Mouse (Mus musculus) midbrain, postnatal 0 days (tissue): Measurements from ENCODE around the gene Kcnk18. TPM values are rescaled to one million over a fixed set of nuclear protein-coding genes. Genes with fewer than 3 reads are reported as not detected.

Experiments
- ATAC-seq: fragments of 200-750 bp; cut with Nextera tagmentation; 2 replicates; pipeline ENCODE4 v1.8.0; 2017; ENCODE audit warnings: moderate number of reproducible peaks, mild to moderate bottlenecking, moderate TSS enrichment, moderate library complexity; ENCODE audit not compliant: low FRiP score
- DNase-seq: peaks from one replicate; pipeline ENCODE4 v3.0.0-alpha.2; 2015; ENCODE audit warnings: low spot score
- H3K27ac ChIP-seq: fragments of 300-500 bp; sonication (generic); 2 replicates; pipeline ENCODE4 v1.5.1; 2014; ENCODE audit warnings: low read depth, mild to moderate bottlenecking, low read length, mixed read lengths
- H3K27me3 ChIP-seq: fragments of 300-500 bp; sonication (generic); 2 replicates; pipeline ENCODE4 v1.6.1; 2014; ENCODE audit warnings: low read length, control low read depth, mixed read lengths; ENCODE audit not compliant: insufficient read depth
- H3K36me3 ChIP-seq: fragments of 300-500 bp; sonication (generic); 2 replicates; pipeline ENCODE4 v1.6.1; 2014; ENCODE audit warnings: low read length, control low read depth, mixed read lengths; ENCODE audit not compliant: insufficient read depth
- H3K4me1 ChIP-seq: fragments of 300-500 bp; sonication (generic); 2 replicates; pipeline ENCODE4 v1.6.1; 2014; ENCODE audit warnings: mild to moderate bottlenecking, control low read depth, antibody characterized with exemption, low read length, mixed read lengths; ENCODE audit not compliant: insufficient read depth
- H3K4me2 ChIP-seq: fragments of 300-500 bp; sonication (generic); 2 replicates; pipeline ENCODE4 v1.6.1; 2014; ENCODE audit warnings: low read depth, mild to moderate bottlenecking, low read length, mixed read lengths; ENCODE audit not compliant: poor library complexity, severe bottlenecking
- H3K4me3 ChIP-seq: fragments of 300-500 bp; sonication (generic); 2 replicates; pipeline ENCODE4 v1.5.1; 2014; ENCODE audit warnings: low read depth, mild to moderate bottlenecking, low read length, moderate library complexity
- H3K9ac ChIP-seq: fragments of 300-500 bp; sonication (generic); replicated peaks from 2 replicates; pipeline ENCODE4 v1.6.1; 2014; ENCODE audit warnings: mild to moderate bottlenecking, low read length, moderate library complexity, mixed read lengths; ENCODE audit not compliant: poor library complexity, severe bottlenecking
- H3K9me3 ChIP-seq: fragments of 300-500 bp; sonication (generic); 2 replicates; pipeline ENCODE4 v1.6.1; 2016; ENCODE audit warnings: low read length, control low read depth
- CTCF ChIP-seq: IDR thresholded peaks from 2 replicates; pipeline ENCODE4 v1.5.1; 2016; ENCODE audit warnings: antibody characterized with exemption, mild to moderate bottlenecking
- WGBS: fragments of 180-500 bp; shearing (Covaris S2); extraction: QIAGEN DNeasy Blood & Tissue Kit; methylation state at CpG from one replicate; pipeline ENCODE4 v1.1.7; 2014; 5-methylcytosine and 5-hydroxymethylcytosine counted together
- polyA plus RNA-seq: library from polyadenylated mRNA; unstranded; fragments of >200 nt; fragmentation: Nextera tagmentation; extraction: Ambion mirVana; gene quantifications from 2 replicates; pipeline ENCODE4 v1.2.1, GENCODE M21; 2015
- total RNA-seq: library from RNA; depleted of rRNA; stranded (reverse); fragments of >200 nt; gene quantifications from 2 replicates; pipeline ENCODE4 v1.2.3, GENCODE M21; 2014; rRNA removed

Gene Kcnk18
- total and polyA plus RNA-seq, 2 experiments from 2014 or later, result not detected

DNA sequence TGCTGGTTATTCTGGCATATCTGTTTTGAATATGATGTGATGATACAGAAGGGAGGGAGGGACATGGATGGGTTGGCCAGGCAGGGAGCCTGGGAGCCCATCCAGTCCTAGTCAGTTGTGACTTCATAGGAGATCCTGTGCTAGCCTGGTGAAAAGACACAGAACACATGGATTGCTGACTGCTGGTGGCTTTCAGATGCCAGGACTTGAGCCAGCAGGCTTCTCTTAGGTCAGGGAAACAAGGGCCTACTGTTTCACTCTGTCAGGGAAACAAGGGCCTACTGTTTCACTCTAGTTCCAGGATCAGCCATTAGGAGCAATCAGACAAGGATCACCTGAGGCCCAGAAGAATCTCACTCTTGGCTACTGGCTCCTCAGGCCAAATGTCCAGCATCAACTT, 61.8 kb downstream of the Kcnk18 start:
- Histone ChIP-seq H3K27ac (no peak overlapping the region), H3K9me3 (no peaks in the 10 kb centered on the region), H3K4me2 (no peak overlapping the region), H3K36me3 (no peaks in the 10 kb centered on the region), H3K4me3 (no peak overlapping the region), H3K9ac (no peak overlapping the region), H3K27me3 (no peaks in the 10 kb centered on the region), H3K4me1 (no peaks in the 10 kb centered on the region)
- DNase-seq, result no peak
- TF ChIP-seq CTCF, result no peak
- no peak for ATAC-seq

DNA sequence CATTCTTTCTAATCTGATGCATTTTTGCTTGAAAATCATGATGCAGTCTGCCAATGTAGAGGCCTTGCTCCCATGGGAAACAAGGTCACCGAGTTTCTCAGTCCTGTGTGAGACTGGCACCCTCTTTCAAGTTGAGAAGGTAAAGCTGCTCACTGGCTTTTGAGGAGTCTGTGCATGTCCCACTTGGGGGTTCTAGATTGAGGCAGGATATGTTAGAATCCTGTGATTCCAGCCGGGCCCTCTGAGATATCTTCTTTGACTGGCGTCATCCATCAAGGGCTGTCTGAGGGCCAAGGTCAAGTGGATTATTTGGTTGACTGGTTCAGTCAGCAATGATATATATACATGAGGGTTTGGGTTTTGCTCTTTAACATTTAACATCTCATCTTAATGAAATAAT, 63.0 kb downstream of the Kcnk18 start:
- ATAC-seq (no peak), DNase-seq (no peak)
- Histone ChIP-seq H3K4me2 (no peak overlapping the region), H3K4me1 (no peaks in the 10 kb centered on the region), H3K4me3 (no peak overlapping the region), H3K27me3 (no peaks in the 10 kb centered on the region), H3K36me3 (no peaks in the 10 kb centered on the region), H3K9ac (no peak overlapping the region), H3K9me3 (no peaks in the 10 kb centered on the region), H3K27ac (no peak overlapping the region)
- WGBS, result 92% methylated on average over 3 of the region's 3 CpGs
- no peak for TF ChIP-seq CTCF

Other genes with a start within 250 kb of the Kcnk18 start
- gene Shtn1, start 143.1 kb upstream of the Kcnk18 start, total RNA-seq, result 69.8 and 70.9 TPM in 2 replicates
- 67.5 and 68.1 TPM in 2 replicates for gene Shtn1, start 143.1 kb upstream of the Kcnk18 start, polyA plus RNA-seq
- gene Vax1, start 49.2 kb upstream of the Kcnk18 start, total RNA-seq, result not detected in 2 replicates
- 0.91 and 2.2 TPM in 2 replicates for gene Vax1, start 49.2 kb upstream of the Kcnk18 start, polyA plus RNA-seq
- 21.4 and 21.7 TPM in 2 replicates for gene Slc18a2, start 41.7 kb downstream of the Kcnk18 start, total RNA-seq
- 19.5 TPM in 2 replicates for gene Slc18a2, start 41.7 kb downstream of the Kcnk18 start, polyA plus RNA-seq
- gene Rps12-ps3, start 103.1 kb downstream of the Kcnk18 start, total RNA-seq, result 77.4 and 105 TPM in 2 replicates
- 9.1 and 9.7 TPM in 2 replicates for gene Rps12-ps3, start 103.1 kb downstream of the Kcnk18 start, polyA plus RNA-seq
- 48.8 and 56.3 TPM in 2 replicates for gene Pdzd8, start 126.6 kb downstream of the Kcnk18 start, total RNA-seq
- gene Pdzd8, start 126.6 kb downstream of the Kcnk18 start, polyA plus RNA-seq, result 8.8 and 11.3 TPM in 2 replicates
- 6.1 and 6.6 TPM in 2 replicates for gene Emx2, start 239.2 kb downstream of the Kcnk18 start, total RNA-seq
- 10.3 and 10.5 TPM in 2 replicates for gene Emx2, start 239.2 kb downstream of the Kcnk18 start, polyA plus RNA-seq